Mouse (Mus musculus) forebrain, embryonic 15.5 days (tissue): ENCODE measurements around the gene Gnaz. TPM values are rescaled to one million over a fixed set of nuclear protein-coding genes. Genes with fewer than 3 reads are reported as not detected.

Experiments
- ATAC-seq: fragments of 200-750 bp; cut with Nextera tagmentation; replicated peaks from 2 replicates; pipeline ENCODE4 v1.8.0; 2017; ENCODE audit warnings: mild to moderate bottlenecking, moderate TSS enrichment, moderate library complexity
- H3K27ac ChIP-seq: fragments of 300-500 bp; sonication (generic); replicated peaks from 2 replicates; pipeline ENCODE4 v1.5.1; 2015; ENCODE audit warnings: mild to moderate bottlenecking, inconsistent platforms
- H3K27me3 ChIP-seq: fragments of 300-500 bp; sonication (generic); 2 replicates; pipeline ENCODE4 v1.6.1; 2015; ENCODE audit warnings: inconsistent platforms
- H3K36me3 ChIP-seq: fragments of 300-500 bp; sonication (generic); 2 replicates; pipeline ENCODE4 v1.6.1; 2015; ENCODE audit warnings: mild to moderate bottlenecking, inconsistent platforms
- H3K4me1 ChIP-seq: fragments of 300-500 bp; sonication (generic); 2 replicates; pipeline ENCODE4 v1.6.1; 2015; ENCODE audit warnings: inconsistent platforms
- H3K4me2 ChIP-seq: fragments of 300-500 bp; sonication (generic); replicated peaks from 2 replicates; pipeline ENCODE4 v1.6.1; 2015; ENCODE audit warnings: mild to moderate bottlenecking, inconsistent platforms
- H3K4me3 ChIP-seq: fragments of 300-500 bp; sonication (generic); 2 replicates; pipeline ENCODE4 v1.5.1; 2015; ENCODE audit warnings: mild to moderate bottlenecking, inconsistent platforms
- H3K9ac ChIP-seq: fragments of 300-500 bp; sonication (generic); replicated peaks from 2 replicates; pipeline ENCODE4 v1.6.1; 2015; ENCODE audit warnings: mild to moderate bottlenecking, inconsistent platforms
- H3K9me3 ChIP-seq: fragments of 300-500 bp; sonication (generic); 2 replicates; pipeline ENCODE4 v1.6.1; 2016; ENCODE audit warnings: inconsistent platforms
- WGBS: fragments of 180-500 bp; shearing (Covaris S2); methylation state at CpG from one replicate; pipeline ENCODE4 v1.1.7; 2015; ENCODE audit warnings: mixed read lengths; 5-methylcytosine and 5-hydroxymethylcytosine counted together
- polyA plus RNA-seq: library from polyadenylated mRNA; unstranded; fragments of >200 nt; fragmentation: Nextera tagmentation; extraction: Ambion mirVana; gene quantifications from 2 replicates; pipeline ENCODE4 v1.2.1, GENCODE M21; 2015

The Gnaz gene
- polyA plus RNA-seq, result 40.9 and 44.9 TPM in 2 replicates

- peak within 1 kb of the TSS; percentile 48 for H3K27ac ChIP-seq
- WGBS, result under 1% methylated on average over 73 of the region's 83 CpGs
Observed at GRCm38 (mm10) chr10:74966850-74967451, at the start of gene Gnaz. TSS of gene Gnaz (plus strand) at chr10:74967177.

GRCm38 (mm10) chr10:74919277-74919676 is 47.7 kb upstream of the Gnaz start:
- ATAC-seq, result no peak
- H3K9ac ChIP-seq, result no peak overlapping the region
- no peak overlapping the region for H3K4me2 ChIP-seq
- no peaks in the 10 kb centered on the region for H3K9me3 ChIP-seq
- H3K4me3 ChIP-seq, result no peak overlapping the region
- WGBS, result 42% methylated on average over 5 of the region's 5 CpGs
- peaks cover 4% of the 10 kb centered on the region for H3K4me1 ChIP-seq
- H3K27ac ChIP-seq, result no peak overlapping the region
- no peaks in the 10 kb centered on the region for H3K27me3 ChIP-seq
- H3K36me3 ChIP-seq, result no peaks in the 10 kb centered on the region

More at GRCm38 (mm10) chr10:74966850-74967451, at the start of gene Gnaz:
- Histone ChIP-seq H3K27me3 (no peaks in the 10 kb centered on the region), H3K4me3 (peak within 1 kb of the TSS; percentile 61), H3K36me3 (no peaks in the 10 kb centered on the region), H3K9ac (peak within 1 kb of the TSS; percentile 66), H3K4me2 (peak within 1 kb of the TSS; percentile 69), H3K4me1 (peaks cover 19% of the 10 kb centered on the region), H3K9me3 (no peaks in the 10 kb centered on the region)
- peak; percentile 98 for ATAC-seq

- no peaks in the 10 kb centered on the region for H3K27me3 ChIP-seq
- H3K4me2 ChIP-seq, result no peak overlapping the region
- no peak overlapping the region for H3K9ac ChIP-seq
- peaks cover 9% of the 10 kb centered on the region for H3K4me1 ChIP-seq
- H3K4me3 ChIP-seq, result no peak overlapping the region
- no peak overlapping the region for H3K27ac ChIP-seq
- 44% methylated on average over 17 of the region's 17 CpGs for WGBS
- peak; percentile 48 for ATAC-seq
- no peaks in the 10 kb centered on the region for H3K9me3 ChIP-seq
- no peaks in the 10 kb centered on the region for H3K36me3 ChIP-seq
Observed at GRCm38 (mm10) chr10:74920853-74921567, 46.0 kb upstream of the Gnaz start.

- WGBS, result 84% methylated on average over 11 of the region's 11 CpGs
- H3K4me1 ChIP-seq, result peaks cover 9% of the 10 kb centered on the region
Observed at GRCm38 (mm10) chr10:74921614-74922013, 45.4 kb upstream of the Gnaz start.

GRCm38 (mm10) chr10:74922763-74923162 is 44.2 kb upstream of the Gnaz start:
- H3K27me3 ChIP-seq, result no peaks in the 10 kb centered on the region
- no peak overlapping the region for H3K4me2 ChIP-seq
- no peak overlapping the region for H3K27ac ChIP-seq
- ATAC-seq, result peak; percentile 51
- H3K4me1 ChIP-seq, result peaks cover 9% of the 10 kb centered on the region
- H3K9ac ChIP-seq, result no peak overlapping the region
- H3K4me3 ChIP-seq, result no peak overlapping the region
- H3K36me3 ChIP-seq, result no peaks in the 10 kb centered on the region
- H3K9me3 ChIP-seq, result no peaks in the 10 kb centered on the region
- 50% methylated on average over 6 of the region's 6 CpGs for WGBS

More at GRCm38 (mm10) chr10:74921614-74922013, 45.4 kb upstream of the Gnaz start:
- Histone ChIP-seq H3K27me3 (no peaks in the 10 kb centered on the region), H3K36me3 (no peaks in the 10 kb centered on the region), H3K4me3 (no peak overlapping the region), H3K27ac (no peak overlapping the region), H3K4me2 (no peak overlapping the region), H3K9ac (no peak overlapping the region), H3K9me3 (no peaks in the 10 kb centered on the region)
- no peak for ATAC-seq

- H3K4me3 ChIP-seq, result no peak overlapping the region
- H3K27ac ChIP-seq, result no peak overlapping the region
- 92% methylated on average over 14 of the region's 14 CpGs for WGBS
- H3K4me2 ChIP-seq, result no peak overlapping the region
- H3K36me3 ChIP-seq, result no peaks in the 10 kb centered on the region
- peaks cover 9% of the 10 kb centered on the region for H3K4me1 ChIP-seq
- no peaks in the 10 kb centered on the region for H3K27me3 ChIP-seq
- H3K9ac ChIP-seq, result no peak overlapping the region
- no peaks in the 10 kb centered on the region for H3K9me3 ChIP-seq
- no peak for ATAC-seq
Observed at GRCm38 (mm10) chr10:74924274-74924673, 42.7 kb upstream of the Gnaz start.

- Histone ChIP-seq H3K36me3 (no peaks in the 10 kb centered on the region), H3K27ac (no peak overlapping the region), H3K4me2 (peak overlapping the region; percentile 39), H3K4me1 (peaks cover 9% of the 10 kb centered on the region), H3K27me3 (no peaks in the 10 kb centered on the region), H3K4me3 (peak overlapping the region; percentile 26), H3K9me3 (no peaks in the 10 kb centered on the region), H3K9ac (no peak overlapping the region)
- ATAC-seq, result no peak
- WGBS, result 13% methylated on average over 21 of the region's 21 CpGs
Observed at GRCm38 (mm10) chr10:74925324-74925723, 41.7 kb upstream of the Gnaz start.

- no peak overlapping the region for H3K27ac ChIP-seq
Observed at GRCm38 (mm10) chr10:74928276-74928675, 38.7 kb upstream of the Gnaz start.

GRCm38 (mm10) chr10:74929578-74929977 is 37.4 kb upstream of the Gnaz start:
- Histone ChIP-seq H3K9ac (no peak overlapping the region), H3K27me3 (no peaks in the 10 kb centered on the region), H3K27ac (no peak overlapping the region), H3K9me3 (no peaks in the 10 kb centered on the region), H3K36me3 (no peaks in the 10 kb centered on the region), H3K4me1 (peaks cover 16% of the 10 kb centered on the region; the same call in 1 of the 2 replicates), H3K4me2 (no peak overlapping the region), H3K4me3 (no peak overlapping the region)
- 72% methylated on average over 6 of the region's 6 CpGs for WGBS
- no peak for ATAC-seq

More at GRCm38 (mm10) chr10:74928276-74928675, 38.7 kb upstream of the Gnaz start:
- 80% methylated on average over 7 of the region's 7 CpGs for WGBS
- no peak overlapping the region for H3K4me2 ChIP-seq
- H3K4me3 ChIP-seq, result no peak overlapping the region
- no peaks in the 10 kb centered on the region for H3K27me3 ChIP-seq
- no peak overlapping the region for H3K9ac ChIP-seq
- ATAC-seq, result no peak
- no peaks in the 10 kb centered on the region for H3K9me3 ChIP-seq
- H3K4me1 ChIP-seq, result peaks cover 6% of the 10 kb centered on the region; the same call in 1 of the 2 replicates
- no peaks in the 10 kb centered on the region for H3K36me3 ChIP-seq

- H3K4me3 ChIP-seq, result no peak overlapping the region
- H3K9ac ChIP-seq, result no peak overlapping the region
- no peak for ATAC-seq
- H3K27me3 ChIP-seq, result no peaks in the 10 kb centered on the region
- peaks cover 12% of the 10 kb centered on the region; the same call in 1 of the 2 replicates for H3K4me1 ChIP-seq
- no peak overlapping the region for H3K4me2 ChIP-seq
- no peaks in the 10 kb centered on the region for H3K36me3 ChIP-seq
- no peak overlapping the region for H3K27ac ChIP-seq
- 81% methylated on average over 3 of the region's 3 CpGs for WGBS
- H3K9me3 ChIP-seq, result no peaks in the 10 kb centered on the region
Observed at GRCm38 (mm10) chr10:74930541-74930940, 36.4 kb upstream of the Gnaz start.

GRCm38 (mm10) chr10:74931631-74932030 is 35.3 kb upstream of the Gnaz start:
- 86% methylated on average over 6 of the region's 6 CpGs for WGBS

GRCm38 (mm10) chr10:74932487-74932886 is 34.5 kb upstream of the Gnaz start:
- Histone ChIP-seq H3K4me2 (no peak overlapping the region), H3K9ac (no peak overlapping the region), H3K27me3 (no peaks in the 10 kb centered on the region), H3K36me3 (no peaks in the 10 kb centered on the region), H3K4me3 (no peak overlapping the region), H3K4me1 (peaks cover 11% of the 10 kb centered on the region; the same call in 1 of the 2 replicates), H3K27ac (no peak overlapping the region), H3K9me3 (no peaks in the 10 kb centered on the region)
- ATAC-seq, result no peak
- 86% methylated on average over 6 of the region's 6 CpGs for WGBS

More at GRCm38 (mm10) chr10:74931631-74932030, 35.3 kb upstream of the Gnaz start:
- no peak for ATAC-seq
- no peak overlapping the region for H3K9ac ChIP-seq
- H3K4me3 ChIP-seq, result no peak overlapping the region
- H3K27me3 ChIP-seq, result no peaks in the 10 kb centered on the region
- H3K36me3 ChIP-seq, result no peaks in the 10 kb centered on the region
- H3K27ac ChIP-seq, result no peak overlapping the region
- H3K4me2 ChIP-seq, result no peak overlapping the region
- H3K9me3 ChIP-seq, result no peaks in the 10 kb centered on the region
- H3K4me1 ChIP-seq, result peaks cover 11% of the 10 kb centered on the region; the same call in 1 of the 2 replicates
